Mouse (Mus musculus) heart, adult 2 months (tissue): ENCODE measurements around the gene Rimkla.

Experiments used
- CTCF ChIP-seq: fragments of 200-600 bp; IDR thresholded peaks from 2 replicates; pipeline ENCODE4 v1.8.1; 2022; ENCODE audit warnings: antibody characterized with exemption, mild to moderate bottlenecking, moderate library complexity
- POLR2A ChIP-seq: fragments of 200-500 bp; IDR thresholded peaks from 2 replicates; pipeline ENCODE4 v1.6.1; 2011; ENCODE audit warnings: mild to moderate bottlenecking, low read depth, low read length, control low read depth; ENCODE audit not compliant: insufficient read depth

GRCm38 (mm10) chr4:119490806-119491205 is 1.6 kb downstream of the Rimkla start:
- TF ChIP-seq POLR2A (no peak), CTCF (peak; percentile 50)
